Mouse (Mus musculus) ES-Bruce4 (cell line): ENCODE measurements around the gene Atg4b. TPM values are rescaled to one million over a fixed set of nuclear protein-coding genes. Genes with fewer than 3 reads are reported as not detected.

Source experiments
- H3K27ac ChIP-seq: 2 replicates; pipeline ENCODE4 v1.5.1; 2012; ENCODE audit warnings: low read length, inconsistent platforms; ENCODE audit not compliant: insufficient read depth
- H3K27me3 ChIP-seq: 2 replicates; pipeline ENCODE4 v1.6.1; 2012; ENCODE audit warnings: mild to moderate bottlenecking, low read length, inconsistent platforms; ENCODE audit not compliant: control insufficient read depth, poor library complexity, insufficient read depth, severe bottlenecking
- H3K36me3 ChIP-seq: 2 replicates; pipeline ENCODE4 v1.6.1; 2012; ENCODE audit warnings: inconsistent platforms, mild to moderate bottlenecking, low read length, moderate library complexity; ENCODE audit not compliant: control insufficient read depth, poor library complexity, insufficient read depth, severe bottlenecking
- H3K4me1 ChIP-seq: one replicate; pipeline ENCODE4 v1.8.1; 2011; ENCODE audit warnings: low read length; ENCODE audit not compliant: control insufficient read depth, insufficient read depth
- H3K4me3 ChIP-seq: 2 replicates; pipeline ENCODE4 v1.5.1; 2011; ENCODE audit warnings: low read depth, mild to moderate bottlenecking, low read length
- H3K9ac ChIP-seq: 2 replicates; pipeline ENCODE4 v1.6.1; 2012; ENCODE audit warnings: low read depth, mild to moderate bottlenecking, inconsistent platforms; ENCODE audit not compliant: poor library complexity, severe bottlenecking
- H3K9me3 ChIP-seq: replicated peaks from 2 replicates; pipeline ENCODE4 v1.6.1; 2012; ENCODE audit warnings: mild to moderate bottlenecking, low read length, inconsistent platforms; ENCODE audit not compliant: control insufficient read depth, poor library complexity, insufficient read depth, severe bottlenecking
- CTCF ChIP-seq: IDR thresholded peaks from one replicate; pipeline ENCODE4 v1.8.1; 2011; ENCODE audit warnings: low read depth, low read length
- EP300 ChIP-seq: IDR thresholded peaks from 2 replicates; pipeline ENCODE4 v1.6.1; 2011; ENCODE audit warnings: low read depth, low read length; ENCODE audit not compliant: insufficient read depth
- POLR2A ChIP-seq: IDR thresholded peaks from one replicate; pipeline ENCODE4 v1.8.1; 2011; ENCODE audit warnings: low read length; ENCODE audit not compliant: insufficient read depth
- polyA plus RNA-seq: library from polyadenylated mRNA; stranded (reverse); fragments of >200 nt; gene quantifications from 2 replicates; pipeline ENCODE4 v1.2.4, GENCODE M21; 2011; ENCODE audit warnings: low read depth; ENCODE audit not compliant: missing spikeins, insufficient read depth, insufficient read length

Gene Atg4b
- polyA plus RNA-seq, 1 experiment = 75.9 TPM

DNA sequence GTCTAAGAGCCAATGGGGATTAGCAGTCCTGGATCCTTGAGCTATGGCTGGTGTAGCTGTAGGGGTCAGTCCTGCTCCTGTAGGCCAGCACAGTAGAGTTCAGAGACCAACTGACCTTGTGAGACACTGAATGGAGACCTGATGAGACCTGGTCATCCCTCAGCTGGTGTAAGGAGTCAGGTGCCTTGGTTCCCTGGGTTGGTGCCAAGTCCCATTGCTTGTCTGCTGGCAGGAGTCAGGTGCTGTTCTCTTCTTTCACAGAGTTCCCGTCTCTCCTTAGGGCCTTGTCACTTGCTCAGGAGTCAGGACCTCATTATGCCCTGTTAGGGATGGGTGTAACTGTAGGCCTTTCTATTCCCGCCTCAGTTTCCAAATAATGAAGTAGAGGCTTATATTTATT, 35.6 kb downstream of the Atg4b start:
- H3K36me3 ChIP-seq = peaks cover 17% of the 10 kb centered on the region
- TF ChIP-seq EP300 (no peak), CTCF (no peak), POLR2A (no peak)

DNA sequence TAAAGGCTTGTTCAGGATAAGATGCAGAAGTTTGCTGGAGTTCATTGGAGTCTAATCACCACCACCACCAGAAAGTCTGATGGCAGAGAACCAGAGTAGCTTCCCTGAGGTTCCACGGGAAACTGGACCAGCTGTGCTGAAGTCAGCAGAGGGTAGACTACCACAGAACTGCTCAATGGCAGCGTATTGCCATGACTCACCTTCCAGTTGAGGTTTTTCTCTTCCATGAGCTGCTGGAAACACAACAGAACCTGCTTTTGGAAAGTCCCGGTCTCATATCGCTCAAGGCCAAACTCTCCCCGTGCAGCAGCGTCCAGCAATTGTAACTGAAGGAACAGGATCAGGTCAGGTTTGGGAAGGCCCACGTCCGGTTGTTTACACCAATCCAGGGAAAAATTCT, 43.2 kb downstream of the Atg4b start:
- H3K4me1 ChIP-seq = peaks cover 3% of the 10 kb centered on the region
- no peaks in the 10 kb centered on the region for H3K9me3 ChIP-seq
- no peak overlapping the region for H3K27ac ChIP-seq
- no peak overlapping the region for H3K4me3 ChIP-seq
- no peak for TF ChIP-seq CTCF
- no peak for TF ChIP-seq POLR2A
- TF ChIP-seq EP300 = no peak
- peaks cover 72% of the 10 kb centered on the region for H3K36me3 ChIP-seq
- H3K9ac ChIP-seq = no peak overlapping the region
- no peaks in the 10 kb centered on the region for H3K27me3 ChIP-seq

More for the DNA sequence above, 35.6 kb downstream of the Atg4b start:
- H3K9ac ChIP-seq = no peak overlapping the region
- no peaks in the 10 kb centered on the region for H3K4me1 ChIP-seq
- H3K9me3 ChIP-seq = no peaks in the 10 kb centered on the region
- no peak overlapping the region for H3K27ac ChIP-seq
- H3K27me3 ChIP-seq = no peaks in the 10 kb centered on the region
- H3K4me3 ChIP-seq = no peak overlapping the region

DNA sequence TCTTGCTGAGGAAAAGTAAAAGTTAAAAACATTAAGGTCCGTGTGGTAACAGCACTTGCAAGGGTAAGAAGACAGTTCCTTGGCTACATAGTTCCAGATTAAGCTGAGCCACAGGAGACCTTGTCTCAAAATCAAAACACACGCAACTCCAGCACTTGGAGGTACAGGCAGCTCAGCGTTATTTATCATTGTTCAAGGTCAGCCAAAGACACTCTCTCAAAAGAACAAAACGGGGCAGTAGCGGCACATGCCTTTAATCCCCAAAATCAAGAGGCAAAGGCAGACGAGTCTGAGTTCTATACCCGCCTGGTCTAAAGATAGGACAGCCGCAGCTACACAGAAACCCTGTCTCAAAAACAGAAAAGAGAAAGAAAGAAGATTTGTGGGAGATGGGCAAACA, 44.6 kb downstream of the Atg4b start:
- no peak overlapping the region for H3K9ac ChIP-seq
- TF ChIP-seq CTCF (no peak), POLR2A (no peak), EP300 (no peak)
- no peaks in the 10 kb centered on the region for H3K27me3 ChIP-seq
- no peak overlapping the region for H3K27ac ChIP-seq
- H3K4me1 ChIP-seq = peaks cover 3% of the 10 kb centered on the region
- H3K4me3 ChIP-seq = no peak overlapping the region
- H3K36me3 ChIP-seq = peaks cover 82% of the 10 kb centered on the region
- H3K9me3 ChIP-seq = no peaks in the 10 kb centered on the region

GRCm38 (mm10) chr1:93800670-93801503, 49.6 kb downstream of the Atg4b start:
- Histone ChIP-seq H3K9ac (peak overlapping the region; percentile 75), H3K27ac (no peak overlapping the region), H3K4me3 (peak overlapping the region; percentile 83), H3K36me3 (peaks cover 44% of the 10 kb centered on the region), H3K4me1 (peaks cover 5% of the 10 kb centered on the region), H3K27me3 (no peaks in the 10 kb centered on the region), H3K9me3 (no peaks in the 10 kb centered on the region)
- TF ChIP-seq POLR2A (no peak), CTCF (no peak), EP300 (no peak)

DNA sequence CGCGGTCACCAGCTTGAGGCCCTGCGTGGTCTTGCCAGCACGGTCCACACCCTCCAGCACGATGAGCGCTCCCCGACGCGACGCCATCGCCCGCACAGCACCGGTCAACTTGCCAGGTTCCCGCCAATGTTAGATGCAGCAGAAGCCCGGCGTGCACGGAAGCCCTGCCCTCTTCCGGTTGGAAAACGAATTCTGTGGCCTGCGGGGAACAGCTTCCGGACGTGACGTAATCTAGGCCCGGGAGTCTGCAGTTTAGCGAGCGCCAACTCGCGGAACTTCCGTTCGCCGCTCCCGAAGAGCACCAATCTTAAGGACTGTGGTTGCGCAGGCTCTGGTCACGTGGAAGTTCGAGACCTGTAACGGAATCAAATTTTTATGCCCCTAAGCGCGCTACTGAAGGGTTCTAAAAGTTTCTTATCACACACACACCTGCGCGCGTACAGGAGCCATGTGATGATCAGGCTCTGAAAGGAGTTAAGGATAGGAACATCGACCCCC, 50.5 kb downstream of the Atg4b start, which contains the start of gene Dtymk:
Gene Dtymk, minus strand, starts transcription at position 194 of the 498 bp plus-strand sequence.
- H3K36me3 ChIP-seq = peaks cover 37% of the 10 kb centered on the region
- peak within 1 kb of the TSS; percentile 87 for H3K4me3 ChIP-seq
- peak within 1 kb of the TSS; percentile 90 for H3K9ac ChIP-seq
- H3K9me3 ChIP-seq = no peaks in the 10 kb centered on the region
- TF ChIP-seq POLR2A = peak; percentile 38
- no peak for TF ChIP-seq EP300
- peak; percentile 11 for TF ChIP-seq CTCF
- H3K27ac ChIP-seq = peak within 1 kb of the TSS; percentile 91
- no peaks in the 10 kb centered on the region for H3K27me3 ChIP-seq
- peaks cover 5% of the 10 kb centered on the region for H3K4me1 ChIP-seq

DNA sequence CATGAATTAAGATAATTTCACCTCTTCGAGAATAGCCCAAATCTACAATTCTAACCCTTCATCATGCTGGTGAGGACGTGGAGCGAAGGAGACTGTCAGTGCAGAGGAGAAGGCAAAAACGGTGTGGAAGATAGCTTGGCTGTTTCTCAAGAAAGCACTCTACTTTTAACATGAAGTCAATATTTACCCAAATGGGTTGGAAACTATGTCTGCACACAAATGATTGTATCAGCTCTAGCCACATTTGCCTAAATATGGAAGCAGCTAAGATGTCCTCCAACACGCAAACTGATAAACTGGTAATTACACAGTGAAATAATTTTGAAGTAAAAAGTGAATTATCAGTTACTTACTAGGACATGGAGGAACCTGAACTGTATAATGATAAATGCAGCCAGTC, 51.5 kb downstream of the Atg4b start:
- H3K27me3 ChIP-seq = no peaks in the 10 kb centered on the region
- no peaks in the 10 kb centered on the region for H3K9me3 ChIP-seq
- H3K4me3 ChIP-seq = no peak overlapping the region
- H3K36me3 ChIP-seq = peaks cover 29% of the 10 kb centered on the region
- peak overlapping the region; percentile 90 for H3K9ac ChIP-seq
- no peak for TF ChIP-seq CTCF
- TF ChIP-seq EP300 = no peak
- no peak for TF ChIP-seq POLR2A
- H3K27ac ChIP-seq = no peak overlapping the region
- peaks cover 5% of the 10 kb centered on the region for H3K4me1 ChIP-seq
